Comparison of ENCODE assay signal across 13 mouse cellular contexts in the genomic region with DNA sequence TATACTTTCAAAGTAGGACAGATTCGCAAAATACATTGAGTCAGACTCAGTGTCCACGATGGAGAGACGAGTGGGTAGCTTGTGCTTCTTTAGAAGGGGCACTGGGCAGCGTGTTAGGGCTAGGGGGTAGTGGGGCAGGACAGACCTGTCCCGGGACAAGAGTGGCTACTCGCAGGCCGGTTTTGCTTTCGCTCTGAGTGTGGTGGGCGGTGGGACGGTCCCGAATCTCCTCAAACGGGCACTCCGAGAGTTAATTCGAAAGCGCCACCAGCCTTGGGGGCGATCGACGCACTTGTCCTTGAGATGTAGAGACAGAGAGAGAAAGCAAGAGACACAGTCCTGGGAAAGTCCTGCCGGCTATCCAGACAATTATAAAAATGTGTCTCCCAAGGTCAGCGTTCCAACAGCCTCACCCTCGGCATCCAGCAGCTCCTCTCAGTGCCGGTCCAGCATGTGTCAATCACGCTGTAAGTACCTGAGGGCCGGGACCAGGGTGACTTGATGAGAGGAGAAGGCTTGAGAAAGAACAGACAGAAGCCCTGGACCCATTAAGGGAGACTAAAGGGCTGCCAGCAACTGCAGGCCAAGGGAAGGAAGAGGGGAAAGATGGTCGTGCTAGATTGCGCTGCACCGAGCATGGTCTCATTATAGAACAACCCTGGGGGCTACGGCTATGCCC. TPM values are rescaled to one million over a fixed set of nuclear protein-coding genes. Genes with fewer than 3 reads are reported as not detected.
A peak's percentile ranks its signal among the peaks of the same experiment; 100 is the strongest.
DNase-seq lines count a peak whose midpoint lies in the region; ATAC-seq lines count a peak whose summit lies in the region.
"Had no signal": no experiment of that assay in that cellular context is flagged by ENCODE, and none has a peak within 500 bp of the region (broad histone marks: within the 10 kb centered on the region; RNA-seq: fewer than 3 reads in every experiment).

No protein-coding gene starts in this region.

- peak overlapping the region; percentile 26 for H3K4me3 ChIP-seq in heart, embryonic 12.5 days
- peak overlapping the region; percentile 39 for H3K4me3 ChIP-seq in liver, embryonic 16.5 days (ENCODE audit: low read depth, low read length)
- H3K4me3 ChIP-seq in hindbrain, embryonic 13.5 days, result no peak overlapping the region
- no peak overlapping the region for H3K4me3 ChIP-seq in neural tube, embryonic 15.5 days (replicated peaks)

- peak; percentile 36; the same call in 1 of the 2 replicates for ATAC-seq in heart, embryonic 12.5 days (ENCODE audit: insufficient number of reproducible peaks, low FRiP score)
- ATAC-seq in liver, embryonic 16.5 days (ENCODE audit: low read depth), result no peak
- ATAC-seq in hindbrain, embryonic 13.5 days (ENCODE audit: low FRiP score), result no peak
- ATAC-seq in neural tube, embryonic 15.5 days (ENCODE audit: low FRiP score), result no peak
- no peak for ATAC-seq in monocyte, adult 5-6 weeks (replicated peaks; ENCODE audit: insufficient number of reproducible peaks, low FRiP score, low TSS enrichment, poor library complexity, severe bottlenecking)

- intact Hi-C loops in heart, postnatal 25 days (cut with DNase I), result loop anchor here (10.0 kb wide), 1 partner anchor 46 kb away; no protein-coding TSS in a partner anchor

- H3K27ac ChIP-seq in heart, embryonic 12.5 days (ENCODE audit: poor library complexity, severe bottlenecking), result no peak overlapping the region
- H3K27ac ChIP-seq in liver, embryonic 16.5 days (ENCODE audit: low read length), result peak overlapping the region; percentile 46; the same call in 1 of the 2 replicates
- H3K27ac ChIP-seq in hindbrain, embryonic 13.5 days, result no peak overlapping the region
- no peak overlapping the region for H3K27ac ChIP-seq in neural tube, embryonic 15.5 days (replicated peaks)

- 51% methylated on average over 28 of the region's 28 CpGs for WGBS in heart, embryonic 12.5 days
- WGBS in liver, embryonic 16.5 days (ENCODE audit: insufficient replicate concordance), result 22% methylated on average over 28 of the region's 28 CpGs
- 90% methylated on average over 28 of the region's 28 CpGs for WGBS in hindbrain, embryonic 13.5 days
- WGBS in neural tube, embryonic 15.5 days, result 88% methylated on average over 28 of the region's 28 CpGs

- peak overlapping the region; percentile 58 for H3K4me2 ChIP-seq in heart, embryonic 12.5 days
- H3K4me2 ChIP-seq in liver, embryonic 16.5 days (ENCODE audit: low read depth, low read length), result peak overlapping the region; percentile 32; the same call in 1 of the 2 replicates
- no peak overlapping the region for H3K4me2 ChIP-seq in hindbrain, embryonic 13.5 days
- H3K4me2 ChIP-seq in neural tube, embryonic 15.5 days, result no peak overlapping the region

- H3K9ac ChIP-seq in heart, embryonic 12.5 days, result no peak overlapping the region
- H3K9ac ChIP-seq in liver, embryonic 16.5 days (ENCODE audit: low read depth, low read length), result no peak overlapping the region
- no peak overlapping the region for H3K9ac ChIP-seq in hindbrain, embryonic 13.5 days
- no peak overlapping the region for H3K9ac ChIP-seq in neural tube, embryonic 15.5 days (replicated peaks)

- no peak for DNase-seq in heart, postnatal 25 days (ENCODE audit: low spot score)
- peak; percentile 63 for DNase-seq in 416B (ENCODE audit: low read depth)
- DNase-seq in adrenal gland, postnatal 14 days, result peak; percentile 28
- DNase-seq: cerebellum, adult 9-11 months; gastrocnemius, postnatal 10 days; kidney, adult 9 months; midbrain, embryonic 14.5 days had no signal

- peaks cover 27% of the 10 kb centered on the region for H3K4me1 ChIP-seq in heart, embryonic 12.5 days (replicated peaks)
- H3K4me1 ChIP-seq in liver, embryonic 16.5 days (ENCODE audit: control insufficient read depth, low read depth, low read length), result no peaks in the 10 kb centered on the region
- peaks cover 18% of the 10 kb centered on the region for H3K4me1 ChIP-seq in hindbrain, embryonic 13.5 days (replicated peaks)
- peaks cover 21% of the 10 kb centered on the region for H3K4me1 ChIP-seq in neural tube, embryonic 15.5 days

- no peaks in the 10 kb centered on the region for H3K27me3 ChIP-seq in heart, embryonic 12.5 days (replicated peaks)
- no peaks in the 10 kb centered on the region for H3K27me3 ChIP-seq in liver, embryonic 16.5 days (ENCODE audit: control insufficient read depth, insufficient read depth, low read depth, low read length)
- no peaks in the 10 kb centered on the region for H3K27me3 ChIP-seq in hindbrain, embryonic 13.5 days
- no peaks in the 10 kb centered on the region for H3K27me3 ChIP-seq in neural tube, embryonic 15.5 days (replicated peaks)

- H3K9me3 ChIP-seq in heart, embryonic 12.5 days (replicated peaks), result no peaks in the 10 kb centered on the region
- H3K9me3 ChIP-seq in liver, embryonic 16.5 days (replicated peaks; ENCODE audit: control insufficient read depth, low read length), result no peaks in the 10 kb centered on the region
- H3K9me3 ChIP-seq in hindbrain, embryonic 13.5 days, result no peaks in the 10 kb centered on the region
- H3K9me3 ChIP-seq in neural tube, embryonic 15.5 days (replicated peaks), result no peaks in the 10 kb centered on the region

- no peaks in the 10 kb centered on the region for H3K36me3 ChIP-seq in heart, embryonic 12.5 days
- H3K36me3 ChIP-seq in liver, embryonic 16.5 days (ENCODE audit: control insufficient read depth, insufficient read depth), result no peaks in the 10 kb centered on the region
- no peaks in the 10 kb centered on the region for H3K36me3 ChIP-seq in hindbrain, embryonic 13.5 days
- H3K36me3 ChIP-seq in neural tube, embryonic 15.5 days, result no peaks in the 10 kb centered on the region

RNA-seq across cellular contexts. Expression of a gene that starts 0.8 kb away (rescaled TPM):
- polyA plus RNA-seq in heart, embryonic 12.5 days (2016; fragmentation: Nextera tagmentation; extraction: Ambion mirVana), result 0.20 TPM in 1 of 2 replicates, not detected in the other
- under 1 TPM in 1 of 2 experiments, not detected in 1; 0.39 TPM for total RNA-seq in heart, postnatal 25 days (2021)
- 0.59 and 1.6 TPM in 2 replicates for total RNA-seq in adrenal gland, postnatal 14 days (2021)
- 1.8 and 2.1 TPM in 2 replicates for polyA plus RNA-seq in liver, embryonic 16.5 days (2015; fragmentation: Nextera tagmentation; extraction: Ambion mirVana)
- polyA plus RNA-seq in hindbrain, embryonic 13.5 days (2015; fragmentation: Nextera tagmentation; extraction: Ambion mirVana), result not detected in 2 replicates
- not detected in 2 replicates for polyA plus RNA-seq in neural tube, embryonic 15.5 days (2015; fragmentation: Nextera tagmentation; extraction: Ambion mirVana)
- 2.3 TPM in 1 of 3 replicates, not detected in the others for total RNA-seq in monocyte, adult 5-6 weeks (2017)
- total RNA-seq: liver, adult 2 months had no signal
- polyA plus RNA-seq: liver, adult 2 months; midbrain, embryonic 14.5 days had no signal

Comparison
In these comparisons a context has a peak if more than half of its experiments do, and no peak if none do; other contexts are left out.
1. H3K4me2 ChIP-seq: peak in heart, embryonic 12.5 days (single experiment) and liver, embryonic 16.5 days (single experiment); none in hindbrain, embryonic 13.5 days (single experiment) and neural tube, embryonic 15.5 days (single experiment).
2. H3K4me3 ChIP-seq: peak in heart, embryonic 12.5 days (single experiment) and liver, embryonic 16.5 days (single experiment); none in hindbrain, embryonic 13.5 days (single experiment) and neural tube, embryonic 15.5 days (single experiment).